Mouse (Mus musculus): ENCODE results near the gene Btbd10. TPM values are rescaled to one million over a fixed set of nuclear protein-coding genes. Genes with fewer than 3 reads are reported as not detected.

Btbd10 gene
- polyA plus RNA-seq (2015; fragmentation: Illumina TruSeq; extraction: RNeasy Lipid Tissue Mini Kit (QIAGEN cat#74804); ENCODE audit: low read depth, low replicate concordance) = 95.7 TPM

GRCm38 (mm10) chr7:113368746-113369619 lies at the start of gene Btbd10:
Btbd10 (minus strand) TSS chr7:113369392.

GRCm38 (mm10) chr7:113388470-113388869 lies 19.3 kb upstream of the Btbd10 start, which contains the start of gene Pth:
Pth (minus strand) TSS chr7:113388570.

Other genes with a start within 250 kb of the Btbd10 start
- gene Arntl, start 161.9 kb downstream of the Btbd10 start, polyA plus RNA-seq (2015; fragmentation: Illumina TruSeq; extraction: RNeasy Lipid Tissue Mini Kit (QIAGEN cat#74804); ENCODE audit: low read depth, low replicate concordance) = 26.7 TPM
- gene Pth, start 19.2 kb upstream of the Btbd10 start, polyA plus RNA-seq (2015; fragmentation: Illumina TruSeq; extraction: RNeasy Lipid Tissue Mini Kit (QIAGEN cat#74804); ENCODE audit: low read depth, low replicate concordance) = not detected
- 97.5 TPM for gene Far1, start 144.4 kb upstream of the Btbd10 start, polyA plus RNA-seq (2015; fragmentation: Illumina TruSeq; extraction: RNeasy Lipid Tissue Mini Kit (QIAGEN cat#74804); ENCODE audit: low read depth, low replicate concordance)

Data from brain, adult 10 weeks (tissue).